Mouse (Mus musculus) embryo, embryonic 10 days (tissue): ENCODE measurements around the gene Gm21671.
"Not testable (repeated sequence)": the region's sequence is repeated elsewhere in the genome, so short reads cannot be mapped to it uniquely, and the experiment has no call there.

Experiments
- DNase-seq: peaks from one replicate; pipeline ENCODE4 v3.0.0-alpha.2; 2015; ENCODE audit warnings: low spot score

Gene Gm21671

GRCm38 (mm10) chr5:25954317-25954716, at the start of gene Gm21671:
Gm21671 (minus strand) TSS chr5:25954417.
- DNase-seq, result not testable (repeated sequence)

GRCm38 (mm10) chr5:25988550-25988949, 34.3 kb upstream of the Gm21671 start, which contains the start of gene Gm21698:
Gm21698 (minus strand) TSS chr5:25988650.
- DNase-seq, result not testable (repeated sequence)

GRCm38 (mm10) chr5:25972563-25972962, 18.3 kb upstream of the Gm21671 start, which contains the start of gene Gm21680:
Gm21680 (minus strand) TSS chr5:25972663.
- DNase-seq, result not testable (repeated sequence)

DNA sequence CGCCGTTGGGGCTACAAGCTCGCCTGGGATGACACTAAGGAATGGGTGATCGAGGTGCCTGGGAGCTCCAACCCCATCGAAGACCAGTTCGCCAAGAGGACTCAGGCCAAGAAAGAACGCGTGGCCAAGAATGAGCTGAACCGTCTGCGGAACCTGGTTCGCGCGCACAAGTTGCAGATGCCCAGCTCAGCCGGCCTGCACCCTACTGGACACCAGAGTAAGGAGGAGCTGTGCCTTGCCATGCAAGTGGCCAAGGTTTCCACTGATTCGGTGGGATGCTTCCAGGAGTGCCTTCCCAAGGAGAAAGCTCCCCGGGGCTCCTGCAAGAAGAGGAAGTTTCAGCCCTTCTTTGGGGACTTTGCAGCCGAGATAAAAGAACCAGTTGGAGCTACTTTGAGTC, 2.8 kb upstream of the Gm21671 start:
- not testable (repeated sequence) for DNase-seq

DNA sequence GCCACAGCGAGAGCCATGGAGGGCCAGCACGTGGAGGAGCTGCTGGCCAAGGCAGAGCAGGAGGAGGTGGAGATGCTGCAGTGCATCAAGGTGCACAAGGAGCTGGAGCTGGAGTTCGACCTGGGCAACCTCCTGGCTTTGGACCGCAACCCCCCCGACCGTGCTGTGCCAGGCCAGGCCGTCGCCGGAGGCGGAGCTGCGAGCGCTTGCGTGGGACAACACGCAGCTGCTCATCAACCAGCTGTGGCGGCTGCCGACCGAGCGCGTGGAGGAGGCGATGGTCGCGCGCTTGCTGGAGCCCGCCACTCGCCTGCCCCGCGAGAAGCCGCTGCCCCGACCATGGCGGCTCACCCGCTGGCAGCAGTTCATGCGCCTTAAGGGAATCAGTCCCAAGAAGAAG, 2.4 kb upstream of the Gm21671 start:
- DNase-seq, result peak; percentile 3

GRCm38 (mm10) chr5:25945391-25945790, 8.8 kb downstream of the Gm21671 start:
- DNase-seq, result not testable (repeated sequence)

GRCm38 (mm10) chr5:25942281-25942680, 11.9 kb downstream of the Gm21671 start, which contains the start of gene Gm21663:
Gm21663 (minus strand) TSS chr5:25942381.
- not testable (repeated sequence) for DNase-seq
